Mouse (Mus musculus) B cell, adult 67 days (primary cell): ENCODE data around the gene Snx32. TPM values are rescaled to one million over a fixed set of nuclear protein-coding genes. Genes with fewer than 3 reads are reported as not detected.

ENCODE experiments used
- total RNA-seq, 2 experiments: library from RNA; stranded (reverse); gene quantifications; 4 replicates each; pipeline ENCODE4 v1.2.4; 2023

The Snx32 gene
- 10 to 100 TPM; 10.4 to 14.2 TPM for total RNA-seq

GRCm38 (mm10) chr19:5510031-5511026 is at the start of gene Snx32:
Gene Snx32 (minus strand): TSS chr19:5510538.

GRCm38 (mm10) chr19:5503687-5504086 is 6.7 kb downstream of the Snx32 start, which contains the start of gene 1700020D05Rik:
Gene 1700020D05Rik (minus strand): TSS chr19:5503787.

GRCm38 (mm10) chr19:5490313-5490897 is 19.9 kb downstream of the Snx32 start, which contains the start of gene Cfl1:
Gene Cfl1 (plus strand): TSS chr19:5490455.

DNA sequence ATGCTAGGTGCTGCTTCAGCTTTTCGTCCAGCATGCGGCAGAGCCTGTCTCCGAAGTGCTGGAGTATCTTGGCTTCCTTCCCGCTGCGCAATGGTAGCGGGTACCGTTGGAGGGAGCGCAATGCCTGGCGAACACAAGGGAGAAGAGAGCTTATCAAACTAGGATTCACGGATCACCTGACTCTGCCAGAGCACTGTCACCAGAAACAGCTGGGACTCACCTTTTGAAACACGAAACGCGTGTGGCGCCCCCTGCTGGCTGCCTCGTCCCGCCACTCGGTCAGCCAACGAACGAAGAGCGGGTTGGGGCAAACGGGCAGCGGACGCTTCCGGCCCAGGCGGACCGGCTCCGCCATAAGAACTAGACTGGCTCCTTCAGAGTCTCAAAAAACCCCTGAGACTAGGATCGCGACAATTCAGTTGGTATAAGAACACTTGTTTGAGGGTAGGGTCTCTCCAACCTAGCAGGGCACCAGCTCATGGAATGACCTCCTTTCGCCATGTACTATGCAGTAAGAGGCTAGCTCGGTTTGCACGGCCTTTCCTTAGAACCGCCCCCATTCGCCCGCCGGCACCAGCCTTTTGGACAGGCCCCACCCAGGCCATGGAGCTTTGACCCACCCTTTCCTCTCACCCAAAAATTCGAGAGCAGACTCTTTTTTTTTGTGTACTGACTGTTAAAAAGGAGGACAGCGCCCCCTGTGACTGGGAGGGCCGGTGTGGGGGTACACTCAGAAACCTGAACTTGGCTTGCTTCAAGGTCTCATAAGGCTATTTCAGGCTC is 22.4 kb downstream of the Snx32 start, which contains the start of gene Mus81:
Gene Mus81, minus strand, starts transcription at position 635 of the 783 bp plus-strand sequence.

GRCm38 (mm10) chr19:5473720-5474119 is 36.6 kb downstream of the Snx32 start, which contains the start of gene Efemp2:
Gene Efemp2 (plus strand): TSS chr19:5473954.

DNA sequence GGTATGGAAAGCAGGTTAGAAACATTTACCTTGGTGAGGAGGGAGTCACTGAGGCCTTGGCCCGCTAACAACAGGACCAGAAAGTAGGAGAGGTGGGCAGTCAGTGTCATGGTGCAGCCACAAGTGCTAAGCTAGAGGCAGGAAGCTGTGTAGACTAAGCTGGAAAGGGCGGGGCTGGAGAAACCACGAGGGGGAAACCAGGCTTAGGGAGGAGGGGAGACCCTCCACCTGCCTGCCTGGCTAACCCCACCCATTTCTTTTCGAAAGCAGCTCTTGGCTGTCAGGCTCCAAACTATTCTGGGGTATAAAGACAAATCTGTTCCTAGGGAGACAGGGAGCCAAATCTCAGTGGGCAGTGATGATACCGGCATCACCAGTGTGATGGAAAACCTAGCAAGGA is 42.0 kb downstream of the Snx32 start, which contains the start of gene Ctsw:
Gene Ctsw, minus strand, starts transcription at position 134 of the 400 bp plus-strand sequence.

GRCm38 (mm10) chr19:5460465-5460911 is 49.9 kb downstream of the Snx32 start, which contains the start of gene Fibp:
Gene Fibp (plus strand): TSS chr19:5460615.

GRCm38 (mm10) chr19:5457746-5458442 is 52.4 kb downstream of the Snx32 start, which contains the start of gene Ccdc85b:
Gene Ccdc85b (minus strand): TSS chr19:5457894.

DNA sequence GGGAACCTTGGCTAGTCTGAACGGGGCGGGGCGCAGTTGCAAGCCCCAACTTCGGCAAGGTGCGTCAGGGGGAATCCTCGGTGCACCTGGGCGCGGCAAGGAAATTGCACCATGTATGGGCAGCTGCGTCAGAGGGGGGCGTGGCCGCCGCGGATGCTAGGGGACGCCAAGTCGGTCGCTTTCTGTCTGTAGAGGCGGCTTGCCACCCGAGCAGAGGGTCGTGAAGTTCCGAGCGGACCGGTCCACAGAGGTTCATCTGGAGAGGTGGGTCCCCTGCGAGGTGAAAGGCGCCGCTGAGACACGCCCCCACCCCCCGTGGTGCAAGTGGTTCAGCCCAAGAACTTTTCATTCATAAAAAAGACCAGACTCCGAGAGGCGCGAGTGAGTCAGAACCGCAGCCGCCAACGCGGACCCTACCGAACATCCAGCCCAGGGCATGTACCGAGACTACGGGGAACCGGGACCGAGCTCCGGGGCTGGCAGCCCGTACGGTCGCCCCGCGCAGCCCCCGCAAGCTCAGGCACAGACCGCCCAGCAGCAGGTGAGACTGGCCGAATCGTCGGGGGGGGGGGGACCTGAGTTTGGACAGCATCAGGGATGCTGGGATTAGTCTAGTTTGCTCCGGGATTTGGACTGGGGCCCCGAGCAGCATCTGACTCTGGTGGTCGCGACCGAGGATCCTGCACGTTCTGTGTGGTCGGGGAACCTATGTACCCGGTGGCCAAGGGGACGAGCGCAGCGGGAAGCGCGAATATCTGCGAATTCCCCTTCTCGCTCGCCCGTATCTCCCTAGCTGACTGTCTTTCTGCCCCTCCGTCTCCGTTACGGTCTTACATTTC is 62.6 kb downstream of the Snx32 start, which contains the start of gene Fosl1:
Gene Fosl1, plus strand, starts transcription at position 33 of the 839 bp plus-strand sequence.

Other genes with a start within 250 kb of the Snx32 start
- gene Pacs1, start 237.4 kb downstream of the Snx32 start, total RNA-seq, result 10 to 100 TPM; 81.2 to 92.8 TPM
- 100 to 1,000 TPM; 309 to 311 TPM for gene Sf3b2, start 215.1 kb downstream of the Snx32 start, total RNA-seq
- gene Gal3st3, start 212.2 kb downstream of the Snx32 start, total RNA-seq, result not detected
- gene Catsper1, start 174.8 kb downstream of the Snx32 start, total RNA-seq, result not detected
- gene Cst6, start 161.0 kb downstream of the Snx32 start, total RNA-seq, result not detected
- gene Eif1ad, start 143.8 kb downstream of the Snx32 start, total RNA-seq, result 10 to 100 TPM; 39.6 to 43.4 TPM
- 10 to 100 TPM; 93.0 to 94.1 TPM for gene Banf1, start 143.4 kb downstream of the Snx32 start, total RNA-seq
- gene Sart1, start 121.8 kb downstream of the Snx32 start, total RNA-seq, result 100 to 1,000 TPM; 177 to 198 TPM
- gene Tsga10ip, start 108.0 kb downstream of the Snx32 start, total RNA-seq, result not detected
- 100 to 1,000 TPM; 174 to 177 TPM for gene Drap1, start 85.6 kb downstream of the Snx32 start, total RNA-seq
- gene AI837181, start 85.4 kb downstream of the Snx32 start, total RNA-seq, result 10 to 100 TPM; 59.5 to 60.9 TPM
- gene Fosl1, start 63.0 kb downstream of the Snx32 start, total RNA-seq, result 1 to 10 TPM in 1 of 2 experiments, not detected in 1; 1.3 TPM
- gene Ccdc85b, start 52.6 kb downstream of the Snx32 start, total RNA-seq, result 1 to 10 TPM; 3.1 to 3.6 TPM
- 100 to 1,000 TPM; 115 to 174 TPM for gene Fibp, start 49.9 kb downstream of the Snx32 start, total RNA-seq
- 1 to 10 TPM; 2.0 to 3.3 TPM for gene Ctsw, start 42.0 kb downstream of the Snx32 start, total RNA-seq
- gene Efemp2, start 36.6 kb downstream of the Snx32 start, total RNA-seq, result 1 to 10 TPM in 1 of 2 experiments, not detected in 1; 1.5 TPM
- gene Mus81, start 22.1 kb downstream of the Snx32 start, total RNA-seq, result 10 to 100 TPM; 39.6 to 51.8 TPM
- gene Cfl1, start 20.1 kb downstream of the Snx32 start, total RNA-seq, result 1,000 to 10,000 TPM; 1,245 to 1,301 TPM
- gene 1700020D05Rik, start 6.8 kb downstream of the Snx32 start, total RNA-seq, result 1 to 10 TPM; 3.5 to 4.9 TPM
- gene Ovol1, start 50.1 kb upstream of the Snx32 start, total RNA-seq, result not detected
- gene Ap5b1, start 57.5 kb upstream of the Snx32 start, total RNA-seq, result 10 to 100 TPM; 21.5 to 25.2 TPM
- 100 to 1,000 TPM in 1 of 2 experiments, 10 to 100 TPM in 1; 92.4 to 109 TPM for gene Rnaseh2c, start 91.3 kb upstream of the Snx32 start, total RNA-seq
- gene Kat5, start 99.7 kb upstream of the Snx32 start, total RNA-seq, result 100 to 1,000 TPM; 107 to 122 TPM
- gene Rela, start 126.9 kb upstream of the Snx32 start, total RNA-seq, result 100 to 1,000 TPM; 132 to 136 TPM
- 100 to 1,000 TPM; 661 to 707 TPM for gene Sipa1, start 153.2 kb upstream of the Snx32 start, total RNA-seq
- 10 to 100 TPM; 62.0 to 64.7 TPM for gene Map3k11, start 178.2 kb upstream of the Snx32 start, total RNA-seq
- gene Pcnx3, start 178.4 kb upstream of the Snx32 start, total RNA-seq, result 100 to 1,000 TPM; 203 to 215 TPM
- gene Kcnk7, start 193.8 kb upstream of the Snx32 start, total RNA-seq, result not detected
- 10 to 100 TPM; 57.1 to 58.7 TPM for gene Ehbp1l1, start 215.8 kb upstream of the Snx32 start, total RNA-seq
- gene Fam89b, start 219.1 kb upstream of the Snx32 start, total RNA-seq, result 10 to 100 TPM; 23.5 to 24.9 TPM
- gene Ltbp3, start 230.4 kb upstream of the Snx32 start, total RNA-seq, result not detected